Mouse (Mus musculus) limb, embryonic 15.5 days (tissue): ENCODE data around the gene Mrpl10. TPM values are rescaled to one million over a fixed set of nuclear protein-coding genes. Genes with fewer than 3 reads are reported as not detected.

Source experiments
- ATAC-seq: fragments of 200-750 bp; cut with Nextera tagmentation; 2 replicates; pipeline ENCODE4 v1.8.0; 2017; ENCODE audit warnings: low read depth, moderate TSS enrichment; ENCODE audit not compliant: insufficient number of reproducible peaks, low FRiP score, low TSS enrichment
- H3K27ac ChIP-seq: fragments of 300-500 bp; sonication (generic); 2 replicates; pipeline ENCODE4 v1.5.1; 2015; ENCODE audit warnings: moderate library complexity, mild to moderate bottlenecking, inconsistent platforms
- H3K27me3 ChIP-seq: fragments of 300-500 bp; sonication (generic); 2 replicates; pipeline ENCODE4 v1.6.1; 2015; ENCODE audit warnings: inconsistent platforms
- H3K36me3 ChIP-seq: fragments of 300-500 bp; sonication (generic); 2 replicates; pipeline ENCODE4 v1.6.1; 2015; ENCODE audit warnings: inconsistent platforms
- H3K4me1 ChIP-seq: fragments of 300-500 bp; sonication (generic); 2 replicates; pipeline ENCODE4 v1.6.1; 2015; ENCODE audit warnings: inconsistent platforms
- H3K4me2 ChIP-seq: fragments of 300-500 bp; sonication (generic); 2 replicates; pipeline ENCODE4 v1.6.1; 2015; ENCODE audit warnings: mild to moderate bottlenecking, inconsistent platforms
- H3K4me3 ChIP-seq: fragments of 300-500 bp; sonication (generic); 2 replicates; pipeline ENCODE4 v1.5.1; 2015; ENCODE audit warnings: mild to moderate bottlenecking, inconsistent platforms
- H3K9ac ChIP-seq: fragments of 300-500 bp; sonication (generic); 2 replicates; pipeline ENCODE4 v1.6.1; 2015; ENCODE audit warnings: inconsistent platforms
- H3K9me3 ChIP-seq: fragments of 300-500 bp; sonication (generic); 2 replicates; pipeline ENCODE4 v1.6.1; 2016; ENCODE audit warnings: inconsistent platforms
- WGBS: fragments of 180-500 bp; shearing (Covaris S2); methylation state at CpG from one replicate; pipeline ENCODE4 v1.1.7; 2015; 5-methylcytosine and 5-hydroxymethylcytosine counted together
- polyA plus RNA-seq: library from polyadenylated mRNA; unstranded; fragments of >200 nt; fragmentation: Nextera tagmentation; extraction: Ambion mirVana; gene quantifications from 2 replicates; pipeline ENCODE4 v1.2.1, GENCODE M21; 2015

Gene Mrpl10
- polyA plus RNA-seq, 1 experiment from 2014 or later, result 79.5 TPM

- ATAC-seq, result no peak
- WGBS, result 27% methylated on average over 11 of the region's 11 CpGs
- no peaks in the 10 kb centered on the region for H3K27me3 ChIP-seq
- no peak overlapping the region for H3K4me3 ChIP-seq
- H3K9me3 ChIP-seq, result no peaks in the 10 kb centered on the region
- H3K4me2 ChIP-seq, result peak overlapping the region; percentile 89; the same call in 1 of the 2 replicates
- peaks cover 50% of the 10 kb centered on the region for H3K36me3 ChIP-seq
- no peak overlapping the region; the same call in 1 of the 2 replicates for H3K9ac ChIP-seq
- peaks cover 24% of the 10 kb centered on the region for H3K4me1 ChIP-seq
- no peak overlapping the region for H3K27ac ChIP-seq
Measured at GRCm38 (mm10) chr11:97052219-97052646, 10.9 kb downstream of the Mrpl10 start.

- no peaks in the 10 kb centered on the region for H3K27me3 ChIP-seq
- ATAC-seq, result no peak
- H3K9me3 ChIP-seq, result no peaks in the 10 kb centered on the region
- no peak overlapping the region for H3K9ac ChIP-seq
- H3K4me3 ChIP-seq, result no peak overlapping the region
- 63% methylated on average over 9 of the region's 9 CpGs for WGBS
- no peak overlapping the region for H3K4me2 ChIP-seq
- no peak overlapping the region for H3K27ac ChIP-seq
- no peaks in the 10 kb centered on the region for H3K4me1 ChIP-seq
- peaks cover 63% of the 10 kb centered on the region for H3K36me3 ChIP-seq
Measured at GRCm38 (mm10) chr11:97063274-97063920, 22.0 kb downstream of the Mrpl10 start.

- Histone ChIP-seq H3K36me3 (peaks cover 62% of the 10 kb centered on the region), H3K4me1 (no peaks in the 10 kb centered on the region), H3K4me3 (no peak overlapping the region), H3K4me2 (no peak overlapping the region), H3K27ac (no peak overlapping the region), H3K9me3 (no peaks in the 10 kb centered on the region), H3K9ac (no peak overlapping the region), H3K27me3 (no peaks in the 10 kb centered on the region)
- 84% methylated on average over 3 of the region's 3 CpGs for whole genome bisulfite sequencing
- ATAC-seq, result no peak
Measured at GRCm38 (mm10) chr11:97063921-97064295, 22.5 kb downstream of the Mrpl10 start.

- H3K9ac ChIP-seq, result no peak overlapping the region
- no peaks in the 10 kb centered on the region for H3K9me3 ChIP-seq
- H3K4me2 ChIP-seq, result no peak overlapping the region
- 84% methylated on average over 12 of the region's 12 CpGs for WGBS
- H3K27me3 ChIP-seq, result no peaks in the 10 kb centered on the region
- peaks cover 46% of the 10 kb centered on the region for H3K36me3 ChIP-seq
- no peak overlapping the region for H3K4me3 ChIP-seq
- no peaks in the 10 kb centered on the region for H3K4me1 ChIP-seq
- ATAC-seq, result no peak
- H3K27ac ChIP-seq, result no peak overlapping the region
Measured at GRCm38 (mm10) chr11:97065538-97066295, 24.4 kb downstream of the Mrpl10 start.

- Histone ChIP-seq H3K9me3 (no peaks in the 10 kb centered on the region), H3K27me3 (no peaks in the 10 kb centered on the region), H3K4me3 (no peak overlapping the region), H3K4me2 (no peak overlapping the region), H3K27ac (no peak overlapping the region), H3K9ac (no peak overlapping the region), H3K4me1 (no peaks in the 10 kb centered on the region), H3K36me3 (peaks cover 36% of the 10 kb centered on the region)
- no peak for ATAC-seq
- WGBS, result 43% methylated on average over 22 of the region's 22 CpGs
Measured at GRCm38 (mm10) chr11:97066656-97067360, 25.4 kb downstream of the Mrpl10 start.

DNA sequence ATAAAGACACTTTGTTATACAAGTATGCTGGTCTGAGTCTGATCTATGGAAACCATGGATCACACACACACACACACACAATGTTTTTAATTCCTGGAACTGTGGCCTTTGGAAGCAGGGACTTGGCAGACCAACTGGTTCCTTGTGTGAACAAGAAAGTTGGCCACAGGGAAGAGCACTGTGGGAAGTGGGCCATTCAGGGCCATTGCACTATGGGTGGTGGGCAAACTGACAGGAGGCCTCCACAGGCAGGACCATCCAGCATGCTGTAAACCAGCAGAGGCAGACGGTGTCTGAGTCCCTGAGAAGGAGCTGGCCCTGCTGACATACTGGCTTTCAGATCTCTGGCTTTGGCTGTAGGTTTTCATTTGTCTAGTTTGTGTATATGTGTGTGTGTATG is 28.0 kb downstream of the Mrpl10 start:
- H3K9ac ChIP-seq, result no peak overlapping the region
- no peak overlapping the region for H3K4me3 ChIP-seq
- 54% methylated on average over 1 of the region's 1 CpGs for WGBS
- H3K36me3 ChIP-seq, result peaks cover 31% of the 10 kb centered on the region
- no peak for ATAC-seq
- H3K4me2 ChIP-seq, result no peak overlapping the region
- H3K9me3 ChIP-seq, result no peaks in the 10 kb centered on the region
- no peak overlapping the region for H3K27ac ChIP-seq
- H3K4me1 ChIP-seq, result no peaks in the 10 kb centered on the region
- no peaks in the 10 kb centered on the region for H3K27me3 ChIP-seq

DNA sequence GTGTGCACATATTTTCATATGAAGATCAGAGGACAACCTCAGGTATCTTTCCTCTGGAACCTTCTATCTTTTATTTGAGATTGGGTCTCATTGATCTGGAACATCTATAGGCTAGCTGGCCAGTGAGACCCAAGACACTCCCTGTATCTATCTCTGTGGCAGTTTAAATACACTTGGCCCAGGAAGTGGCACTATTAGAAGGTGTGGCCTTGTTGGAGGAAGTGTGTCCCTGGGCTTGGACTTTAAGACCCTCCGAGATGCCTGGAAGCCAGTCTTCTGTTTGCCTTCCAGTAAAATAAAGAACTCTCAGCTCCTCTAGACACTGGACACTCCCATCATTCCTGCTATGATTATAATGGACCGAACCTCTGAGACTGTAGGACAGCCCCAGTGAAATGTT is 28.4 kb downstream of the Mrpl10 start:
- H3K27me3 ChIP-seq, result no peaks in the 10 kb centered on the region
- ATAC-seq, result no peak
- WGBS, result 86% methylated on average over 2 of the region's 2 CpGs
- H3K4me2 ChIP-seq, result no peak overlapping the region
- H3K9ac ChIP-seq, result no peak overlapping the region
- no peaks in the 10 kb centered on the region for H3K4me1 ChIP-seq
- peaks cover 29% of the 10 kb centered on the region for H3K36me3 ChIP-seq
- no peaks in the 10 kb centered on the region for H3K9me3 ChIP-seq
- H3K4me3 ChIP-seq, result no peak overlapping the region
- no peak overlapping the region for H3K27ac ChIP-seq

DNA sequence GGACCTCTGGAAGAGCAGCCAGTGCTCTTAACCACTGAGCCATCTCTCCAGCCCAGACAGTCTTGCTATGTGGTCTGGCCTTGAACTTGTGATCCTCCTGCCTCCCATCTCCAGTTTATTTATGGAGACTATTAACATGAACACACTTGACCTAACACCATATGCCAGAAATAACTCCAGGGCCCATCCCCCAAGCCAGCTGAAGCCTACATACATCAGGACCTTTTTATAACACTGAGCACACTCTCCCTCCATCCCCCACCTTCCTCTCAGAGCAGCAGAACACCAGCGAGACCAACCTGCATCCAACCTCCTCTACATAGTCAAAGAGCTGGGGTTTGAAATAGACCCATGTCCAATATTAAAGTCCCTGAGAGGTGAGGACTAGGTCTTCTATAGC is 29.8 kb downstream of the Mrpl10 start:
- Histone ChIP-seq H3K9ac (no peak overlapping the region), H3K4me3 (no peak overlapping the region), H3K36me3 (peaks cover 26% of the 10 kb centered on the region), H3K4me1 (no peaks in the 10 kb centered on the region), H3K27ac (no peak overlapping the region), H3K27me3 (no peaks in the 10 kb centered on the region), H3K4me2 (no peak overlapping the region), H3K9me3 (no peaks in the 10 kb centered on the region)
- 50% methylated on average over 1 of the region's 1 CpGs for WGBS
- ATAC-seq, result no peak

GRCm38 (mm10) chr11:97072533-97072932 is 31.2 kb downstream of the Mrpl10 start:
- Histone ChIP-seq H3K4me1 (no peaks in the 10 kb centered on the region), H3K9ac (no peak overlapping the region), H3K9me3 (no peaks in the 10 kb centered on the region), H3K27me3 (no peaks in the 10 kb centered on the region), H3K4me3 (no peak overlapping the region), H3K27ac (no peak overlapping the region), H3K4me2 (no peak overlapping the region), H3K36me3 (peaks cover 13% of the 10 kb centered on the region)
- WGBS, result 30% methylated on average over 3 of the region's 3 CpGs
- ATAC-seq, result no peak

GRCm38 (mm10) chr11:97074235-97074634 is 32.9 kb downstream of the Mrpl10 start:
- H3K36me3 ChIP-seq, result no peaks in the 10 kb centered on the region
- no peaks in the 10 kb centered on the region for H3K9me3 ChIP-seq
- 65% methylated on average over 8 of the region's 8 CpGs for WGBS
- H3K4me1 ChIP-seq, result no peaks in the 10 kb centered on the region
- no peak overlapping the region for H3K4me2 ChIP-seq
- no peak for ATAC-seq
- no peak overlapping the region for H3K27ac ChIP-seq
- no peaks in the 10 kb centered on the region for H3K27me3 ChIP-seq
- no peak overlapping the region for H3K9ac ChIP-seq
- no peak overlapping the region for H3K4me3 ChIP-seq

DNA sequence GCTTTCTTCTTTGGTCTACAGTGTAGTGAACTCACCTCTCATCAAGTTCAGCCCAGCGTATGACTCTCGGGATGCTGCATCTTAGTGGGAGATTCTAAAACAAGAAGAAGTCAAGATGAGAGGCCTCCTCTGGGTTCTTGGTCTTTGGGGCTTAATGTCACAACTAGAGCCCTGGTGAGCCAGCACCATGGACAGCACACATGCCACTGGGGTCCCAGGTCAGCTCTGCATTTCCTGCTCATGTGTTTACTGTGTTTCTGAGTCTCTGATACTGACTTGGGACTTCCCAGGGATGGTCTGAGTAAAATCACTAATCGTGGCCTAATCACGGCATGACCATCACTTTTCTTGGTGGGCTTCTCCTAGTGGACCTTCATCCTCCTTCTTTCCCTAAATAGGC is 37.4 kb downstream of the Mrpl10 start:
- peaks cover 8% of the 10 kb centered on the region for H3K4me1 ChIP-seq
- WGBS, result 47% methylated on average over 4 of the region's 4 CpGs
- no peaks in the 10 kb centered on the region for H3K9me3 ChIP-seq
- no peak overlapping the region for H3K4me2 ChIP-seq
- H3K4me3 ChIP-seq, result no peak overlapping the region
- 0 out of 2 replicates have a peak, but pooled peaks cover 8% of the 10 kb centered on the region for H3K27me3 ChIP-seq
- H3K9ac ChIP-seq, result no peak overlapping the region
- no peaks in the 10 kb centered on the region for H3K36me3 ChIP-seq
- H3K27ac ChIP-seq, result no peak overlapping the region
- no peak for ATAC-seq

- peaks cover 14% of the 10 kb centered on the region for H3K4me1 ChIP-seq
- 0 out of 2 replicates have a peak, but pooled peaks cover 8% of the 10 kb centered on the region for H3K27me3 ChIP-seq
- 39% methylated on average over 9 of the region's 9 CpGs for WGBS
- H3K27ac ChIP-seq, result no peak overlapping the region
- H3K4me2 ChIP-seq, result no peak overlapping the region
- ATAC-seq, result no peak
- no peaks in the 10 kb centered on the region for H3K9me3 ChIP-seq
- H3K4me3 ChIP-seq, result no peak overlapping the region
- H3K9ac ChIP-seq, result no peak overlapping the region
- no peaks in the 10 kb centered on the region for H3K36me3 ChIP-seq
Measured at GRCm38 (mm10) chr11:97080291-97080690, 38.9 kb downstream of the Mrpl10 start.
